Mouse (Mus musculus): ENCODE data around the gene Kat6b.

Gene Kat6b

GRCm38 (mm10) chr14:21590205-21590604 is 109.0 kb downstream of the Kat6b start:
- DNase-seq (ENCODE audit: low spot score in 2 of 2) = no peak

- DNase-seq (ENCODE audit: low spot score in 2 of 2) = no peak
Observed at GRCm38 (mm10) chr14:21592152-21592551, 110.9 kb downstream of the Kat6b start.

- no peak for DNase-seq (ENCODE audit: low spot score in 2 of 2)
Observed at GRCm38 (mm10) chr14:21592985-21593750, 111.9 kb downstream of the Kat6b start.

GRCm38 (mm10) chr14:21599446-21600173 is 118.4 kb downstream of the Kat6b start:
- no peak for DNase-seq (ENCODE audit: low spot score in 2 of 2)

GRCm38 (mm10) chr14:21600174-21600566 is 118.9 kb downstream of the Kat6b start:
- DNase-seq (ENCODE audit: low spot score in 2 of 2) = no peak

GRCm38 (mm10) chr14:21600628-21601027 is 119.4 kb downstream of the Kat6b start:
- DNase-seq (ENCODE audit: low spot score in 2 of 2) = no peak

- no peak for DNase-seq (ENCODE audit: low spot score in 2 of 2)
Observed at GRCm38 (mm10) chr14:21602166-21602565, 120.9 kb downstream of the Kat6b start.

- DNase-seq (ENCODE audit: low spot score in 2 of 2) = no peak
Observed at GRCm38 (mm10) chr14:21602937-21603336, 121.7 kb downstream of the Kat6b start.

GRCm38 (mm10) chr14:21607686-21608085 is 126.5 kb downstream of the Kat6b start:
- DNase-seq (ENCODE audit: low spot score in 2 of 2) = no peak

- no peak for DNase-seq (ENCODE audit: low spot score in 2 of 2)
Observed at GRCm38 (mm10) chr14:21608886-21609285, 127.7 kb downstream of the Kat6b start.

- DNase-seq (ENCODE audit: low spot score in 2 of 2) = peak; percentile 6 to 22
Observed at GRCm38 (mm10) chr14:21610224-21610623, 129.0 kb downstream of the Kat6b start.

GRCm38 (mm10) chr14:21613031-21613430 is 131.8 kb downstream of the Kat6b start:
- no peak for DNase-seq (ENCODE audit: low spot score in 2 of 2)

- no peak for DNase-seq (ENCODE audit: low spot score in 2 of 2)
Observed at GRCm38 (mm10) chr14:21614103-21614502, 132.9 kb downstream of the Kat6b start.

GRCm38 (mm10) chr14:21615853-21616252 is 134.6 kb downstream of the Kat6b start:
- no peak for DNase-seq (ENCODE audit: low spot score in 2 of 2)

- no peak for DNase-seq (ENCODE audit: low spot score in 2 of 2)
Observed at GRCm38 (mm10) chr14:21617221-21617980, 136.2 kb downstream of the Kat6b start.

GRCm38 (mm10) chr14:21619951-21620350 is 138.7 kb downstream of the Kat6b start:
- DNase-seq (ENCODE audit: low spot score in 2 of 2) = no peak

GRCm38 (mm10) chr14:21625946-21626345 is 144.7 kb downstream of the Kat6b start:
- DNase-seq (ENCODE audit: low spot score in 2 of 2) = no peak

GRCm38 (mm10) chr14:21631665-21632200 is 150.5 kb downstream of the Kat6b start:
- DNase-seq (ENCODE audit: low spot score in 2 of 2) = no peak

GRCm38 (mm10) chr14:21636548-21636947 is 155.3 kb downstream of the Kat6b start:
- DNase-seq (ENCODE audit: low spot score in 2 of 2) = no peak

GRCm38 (mm10) chr14:21640806-21641435 is 159.7 kb downstream of the Kat6b start:
- no peak for DNase-seq (ENCODE audit: low spot score in 2 of 2)

GRCm38 (mm10) chr14:21653813-21654212 is 172.6 kb downstream of the Kat6b start:
- peak; percentile 34 to 44 for DNase-seq (ENCODE audit: low spot score in 2 of 2)

GRCm38 (mm10) chr14:21659155-21659554 is 177.9 kb downstream of the Kat6b start:
- DNase-seq (ENCODE audit: low spot score in 2 of 2) = no peak
